Mouse (Mus musculus) spleen, postnatal 36 days (tissue): ENCODE data around the gene Pbx2.

Experiments
- DNase-seq, 2 experiments: peaks; one replicate each; pipeline ENCODE4 v3.0.0; 2022; ENCODE audit warnings: low spot score in 2 of 2, mixed read lengths in 1 of 2

Gene Pbx2

GRCm38 (mm10) chr17:34603375-34604060 lies 12.5 kb downstream of the Pbx2 start, which contains the start of gene Rnf5:
Rnf5 (minus strand) TSS chr17:34603690.
- peak; percentile 99 for DNase-seq

GRCm38 (mm10) chr17:34604061-34604508 lies 13.0 kb downstream of the Pbx2 start, which contains the start of gene Agpat1:
Agpat1 (plus strand) TSS chr17:34604262.
- DNase-seq: peak; percentile 99

GRCm38 (mm10) chr17:34604511-34605237 lies 13.6 kb downstream of the Pbx2 start:
- no peak for DNase-seq

- DNase-seq: peak; percentile 94 to 95
These were observed 14.5 kb downstream of the Pbx2 start for GRCm38 (mm10) chr17:34605609-34606008.

GRCm38 (mm10) chr17:34606186-34607039 lies 15.3 kb downstream of the Pbx2 start:
- no peak for DNase-seq

- no peak for DNase-seq
These were observed 16.9 kb downstream of the Pbx2 start for GRCm38 (mm10) chr17:34607997-34608396.

GRCm38 (mm10) chr17:34611050-34611449 lies 20.0 kb downstream of the Pbx2 start:
- DNase-seq: no peak

GRCm38 (mm10) chr17:34613054-34613645 lies 22.1 kb downstream of the Pbx2 start:
- no peak for DNase-seq

- no peak for DNase-seq
These were observed 22.8 kb downstream of the Pbx2 start for GRCm38 (mm10) chr17:34613830-34614229.

GRCm38 (mm10) chr17:34615871-34616270 lies 24.8 kb downstream of the Pbx2 start, which contains the start of gene Egfl8:
Egfl8 (minus strand) TSS chr17:34615971.
- DNase-seq: no peak

GRCm38 (mm10) chr17:34618999-34619398 lies 27.9 kb downstream of the Pbx2 start:
- DNase-seq: peak; percentile 76 to 83

GRCm38 (mm10) chr17:34621006-34621405 lies 29.9 kb downstream of the Pbx2 start:
- no peak for DNase-seq

- no peak for DNase-seq
These were observed 32.1 kb downstream of the Pbx2 start for GRCm38 (mm10) chr17:34623161-34623560.

- DNase-seq: no peak
These were observed 33.9 kb downstream of the Pbx2 start for GRCm38 (mm10) chr17:34624981-34625380.

- DNase-seq: no peak
These were observed 35.2 kb downstream of the Pbx2 start for GRCm38 (mm10) chr17:34626062-34626772.

- peak in 1 of 2 experiments; percentile 49 for DNase-seq
These were observed 35.7 kb downstream of the Pbx2 start for GRCm38 (mm10) chr17:34626773-34627092.

- peak; percentile 62 to 69 for DNase-seq
These were observed 36.3 kb downstream of the Pbx2 start for GRCm38 (mm10) chr17:34627093-34627942.

GRCm38 (mm10) chr17:34627943-34628643 lies 37.0 kb downstream of the Pbx2 start, which contains the start of gene Ppt2:
Ppt2 (minus strand) TSS chr17:34628510.
- DNase-seq: no peak

GRCm38 (mm10) chr17:34628644-34628967 lies 37.5 kb downstream of the Pbx2 start:
- no peak for DNase-seq
